Mouse (Mus musculus): ENCODE results near the gene Ttc9c. TPM values are rescaled to one million over a fixed set of nuclear protein-coding genes. Genes with fewer than 3 reads are reported as not detected.

Ttc9c gene
- polyA plus RNA-seq, 1 experiment from 2014 or later = 62.7 TPM

DNA sequence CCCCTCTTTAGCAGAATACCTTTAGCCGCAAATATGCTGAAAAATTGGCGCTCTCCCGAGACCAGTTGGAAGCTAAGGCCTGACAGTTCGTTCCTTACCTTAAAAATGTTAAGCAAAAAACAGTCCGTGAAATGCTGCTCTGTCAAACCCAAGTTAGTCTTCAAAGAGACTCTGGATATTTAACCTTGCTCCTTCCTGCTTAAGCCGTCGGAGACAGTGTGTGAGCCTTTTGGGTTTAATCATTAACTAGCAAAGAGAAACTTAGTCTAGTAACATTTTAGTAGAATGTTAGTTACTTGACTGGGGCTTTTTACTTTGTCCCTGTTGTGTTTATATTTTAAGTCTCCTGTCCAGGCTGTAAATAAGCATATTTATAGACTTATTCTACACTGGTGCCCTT, 2.0 kb upstream of the Ttc9c start:
- Histone ChIP-seq H3K9me3 (replicated peaks) (no peaks in the 10 kb centered on the region), H3K27me3 (no peaks in the 10 kb centered on the region), H3K27ac (peak overlapping the region; percentile 100), H3K36me3 (peaks cover 46% of the 10 kb centered on the region), H3K4me3 (replicated peaks) (peak overlapping the region; percentile 88), H3K9ac (peak overlapping the region; percentile 99), H3K4me1 (peaks cover 35% of the 10 kb centered on the region), H3K4me2 (peak overlapping the region; percentile 88)
- under 1% methylated on average over 7 of the region's 7 CpGs for WGBS
- no peak for ATAC-seq (replicated peaks; ENCODE audit: low FRiP score)

- peak; percentile 20 for ATAC-seq (replicated peaks; ENCODE audit: low FRiP score)
- H3K4me3 ChIP-seq (replicated peaks) = peak overlapping the region; percentile 88
- H3K27me3 ChIP-seq = no peaks in the 10 kb centered on the region
- peak overlapping the region; percentile 88 for H3K4me2 ChIP-seq
- peaks cover 42% of the 10 kb centered on the region for H3K4me1 ChIP-seq
- WGBS = under 1% methylated on average over 48 of the region's 48 CpGs
- H3K9ac ChIP-seq = peak overlapping the region; percentile 99
- peak overlapping the region; percentile 100 for H3K27ac ChIP-seq
- no peaks in the 10 kb centered on the region for H3K9me3 ChIP-seq (replicated peaks)
- H3K36me3 ChIP-seq = peaks cover 46% of the 10 kb centered on the region
Measured at GRCm38 (mm10) chr19:8820424-8820956, 1.4 kb upstream of the Ttc9c start.

DNA sequence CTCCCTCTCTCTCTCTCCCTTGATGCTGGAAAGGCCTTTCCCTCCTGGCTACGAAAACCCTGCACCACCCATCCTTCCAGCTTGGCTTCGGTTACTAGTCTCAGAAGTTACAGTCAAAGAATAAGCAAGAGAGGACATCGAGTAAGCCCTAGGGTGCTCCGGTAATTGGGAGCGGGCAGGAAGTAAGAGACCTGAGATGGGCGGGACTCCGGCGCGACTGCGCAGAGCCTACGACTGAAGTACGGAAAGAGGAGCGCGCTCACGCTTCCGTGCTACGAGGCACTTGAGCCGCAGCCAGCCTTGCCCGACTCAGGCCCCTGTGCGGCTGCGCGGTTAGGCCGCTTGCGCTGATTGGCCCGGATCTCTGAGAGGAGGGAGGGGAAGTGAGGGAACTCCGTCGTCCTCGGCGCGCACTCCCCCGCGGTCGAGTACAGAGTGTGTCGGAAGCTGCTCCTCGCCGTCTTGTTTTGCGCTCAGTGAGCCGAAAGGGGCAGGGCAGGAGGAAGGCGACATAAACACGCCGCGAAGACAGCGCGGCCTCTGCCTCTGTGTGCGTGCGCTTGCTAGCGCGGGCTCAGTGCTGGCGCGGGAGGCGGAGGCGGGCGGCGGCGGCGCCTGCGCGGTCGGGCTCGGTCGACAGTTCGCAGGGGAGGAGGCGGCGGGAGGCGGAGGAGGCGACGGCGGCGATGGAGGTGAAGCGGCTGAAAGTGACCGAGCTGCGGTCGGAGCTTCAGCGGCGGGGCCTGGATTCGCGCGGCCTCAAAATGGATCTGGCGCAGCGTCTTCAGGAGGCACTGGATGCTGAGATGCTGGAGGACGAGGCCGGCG, 677 bp upstream of the Ttc9c start, which contains the start of gene Hnrnpul2:
TSS of gene Hnrnpul2 (plus strand) at position 415 of the 828 bp plus-strand sequence.
- Histone ChIP-seq H3K9ac (peak within 1 kb of the TSS; percentile 99), H3K4me2 (peak within 1 kb of the TSS; percentile 88), H3K9me3 (replicated peaks) (no peaks in the 10 kb centered on the region), H3K27ac (peak within 1 kb of the TSS; percentile 100), H3K4me1 (peaks cover 44% of the 10 kb centered on the region), H3K36me3 (peaks cover 46% of the 10 kb centered on the region), H3K27me3 (no peaks in the 10 kb centered on the region), H3K4me3 (replicated peaks) (peak within 1 kb of the TSS; percentile 88)
- under 1% methylated on average over 83 of the region's 83 CpGs for WGBS
- peak; percentile 95 for ATAC-seq (replicated peaks; ENCODE audit: low FRiP score)

DNA sequence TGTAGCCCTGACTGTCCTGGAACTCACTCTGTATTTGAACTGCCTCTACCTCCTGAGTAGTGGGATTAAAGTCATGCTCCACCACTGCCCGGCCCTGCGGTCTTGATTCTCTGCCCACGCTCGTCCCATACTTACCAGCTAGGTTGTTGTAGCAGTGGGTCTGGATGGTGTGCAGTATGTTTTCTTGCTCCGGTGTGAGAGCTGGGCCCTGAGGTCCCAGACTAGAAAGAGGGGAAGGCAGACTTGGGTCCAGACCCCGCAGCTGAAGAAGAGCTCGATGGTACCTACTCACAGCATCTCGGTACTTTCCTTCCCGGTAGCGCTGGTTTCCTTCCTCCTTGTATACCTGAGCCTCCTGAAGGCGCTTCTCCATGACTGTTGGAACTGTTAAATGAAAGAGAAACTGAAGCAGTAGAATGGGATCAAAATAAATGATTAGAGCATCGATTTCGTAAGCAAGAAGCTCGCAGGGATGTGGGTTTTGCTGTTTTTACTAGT, 783 bp downstream of the Ttc9c start:
- Histone ChIP-seq H3K9ac (peak overlapping the region; percentile 82), H3K36me3 (peaks cover 45% of the 10 kb centered on the region), H3K4me3 (replicated peaks) (peak overlapping the region; percentile 88), H3K27me3 (no peaks in the 10 kb centered on the region), H3K4me1 (peaks cover 43% of the 10 kb centered on the region), H3K27ac (peak overlapping the region; percentile 100), H3K4me2 (peak overlapping the region; percentile 88), H3K9me3 (replicated peaks) (no peaks in the 10 kb centered on the region)
- WGBS = 19% methylated on average over 14 of the region's 14 CpGs
- no peak for ATAC-seq (replicated peaks; ENCODE audit: low FRiP score)

- Histone ChIP-seq H3K9me3 (replicated peaks) (no peaks in the 10 kb centered on the region), H3K4me3 (replicated peaks) (peak overlapping the region; percentile 17; the same call in 1 of the 2 replicates), H3K36me3 (peaks cover 50% of the 10 kb centered on the region), H3K27me3 (no peaks in the 10 kb centered on the region), H3K4me2 (peak overlapping the region; percentile 88), H3K4me1 (peaks cover 30% of the 10 kb centered on the region), H3K27ac (no peak overlapping the region), H3K9ac (peak overlapping the region; percentile 28; the same call in 1 of the 2 replicates)
- ATAC-seq (replicated peaks; ENCODE audit: low FRiP score) = no peak
- WGBS = 84% methylated on average over 3 of the region's 3 CpGs
Measured at GRCm38 (mm10) chr19:8817001-8817400, 2.1 kb downstream of the Ttc9c start.

DNA sequence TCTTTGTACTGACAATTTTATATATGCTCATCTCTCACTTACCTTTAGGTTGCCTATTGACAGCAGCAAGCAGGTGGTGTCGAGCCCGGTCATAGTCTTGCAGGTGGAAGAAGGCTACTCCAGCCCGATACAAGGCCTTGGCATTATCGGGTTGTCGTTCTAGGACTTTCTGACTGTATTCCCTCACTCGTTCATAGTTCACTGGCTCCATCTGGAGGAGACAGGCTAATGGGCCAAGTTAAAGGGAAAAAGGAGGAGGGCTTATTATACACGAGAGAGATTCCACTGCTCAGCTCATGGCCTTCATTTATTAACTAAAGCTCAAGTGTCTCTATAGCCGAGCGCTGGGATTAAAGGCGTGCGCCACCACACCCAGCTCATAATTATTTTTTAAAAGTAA, 3.3 kb downstream of the Ttc9c start:
- Histone ChIP-seq H3K4me3 (replicated peaks) (no peak overlapping the region), H3K36me3 (peaks cover 61% of the 10 kb centered on the region), H3K9ac (no peak overlapping the region), H3K4me2 (0 out of 2 replicates have a peak overlapping the region, but pooled peaks have one; percentile 27), H3K4me1 (peaks cover 27% of the 10 kb centered on the region), H3K9me3 (replicated peaks) (no peaks in the 10 kb centered on the region), H3K27me3 (no peaks in the 10 kb centered on the region), H3K27ac (peak overlapping the region; percentile 27; the same call in 1 of the 2 replicates)
- ATAC-seq (replicated peaks; ENCODE audit: low FRiP score) = no peak
- 61% methylated on average over 11 of the region's 11 CpGs for WGBS

- Histone ChIP-seq H3K27ac (no peak overlapping the region), H3K9me3 (replicated peaks) (no peaks in the 10 kb centered on the region), H3K4me3 (replicated peaks) (no peak overlapping the region), H3K27me3 (no peaks in the 10 kb centered on the region), H3K4me2 (no peak overlapping the region), H3K4me1 (peaks cover 20% of the 10 kb centered on the region), H3K9ac (no peak overlapping the region), H3K36me3 (peaks cover 78% of the 10 kb centered on the region)
- WGBS = 95% methylated on average over 5 of the region's 5 CpGs
- ATAC-seq (replicated peaks; ENCODE audit: low FRiP score) = no peak
Measured at GRCm38 (mm10) chr19:8806810-8807209, 12.3 kb downstream of the Ttc9c start.

DNA sequence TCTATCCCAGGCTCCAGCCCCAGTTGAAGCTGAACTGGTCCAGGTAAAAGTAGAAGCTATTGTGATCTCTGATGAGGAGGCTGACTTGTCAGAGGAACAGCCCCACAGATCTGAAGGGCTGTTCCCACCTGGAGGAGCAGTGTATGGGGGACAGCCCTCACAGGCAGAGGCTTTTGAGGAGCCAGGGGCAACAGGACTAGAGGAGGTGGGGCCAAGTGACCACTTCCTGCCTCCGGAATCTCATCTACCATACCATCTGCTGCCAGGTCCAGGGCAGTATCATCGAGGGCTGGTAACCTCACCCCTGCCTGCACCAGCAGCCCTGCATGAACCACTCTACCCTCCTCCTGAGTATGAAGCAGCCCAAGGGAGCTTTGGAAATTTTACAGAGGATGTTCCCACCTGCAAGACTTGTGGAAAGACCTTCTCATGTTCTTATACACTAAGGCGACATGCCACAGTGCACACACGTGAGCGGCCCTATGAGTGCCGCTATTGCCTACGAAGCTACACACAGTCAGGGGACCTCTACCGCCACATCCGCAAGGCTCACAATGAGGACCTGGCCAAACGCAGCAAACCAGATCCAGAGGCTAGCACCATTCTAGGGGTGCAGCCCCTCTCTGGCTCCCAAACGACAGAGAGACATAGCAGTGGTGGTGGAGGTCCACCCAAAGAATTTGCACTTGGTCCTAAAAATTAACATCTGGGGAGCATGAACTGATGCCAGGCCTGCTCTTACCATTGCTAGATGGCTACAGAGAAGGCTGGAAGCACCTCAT, 15.1 kb downstream of the Ttc9c start:
- WGBS = 90% methylated on average over 11 of the region's 11 CpGs
- no peak overlapping the region for H3K4me3 ChIP-seq (replicated peaks)
- no peaks in the 10 kb centered on the region for H3K9me3 ChIP-seq (replicated peaks)
- H3K36me3 ChIP-seq = peaks cover 56% of the 10 kb centered on the region
- no peak overlapping the region for H3K4me2 ChIP-seq
- no peak for ATAC-seq (replicated peaks; ENCODE audit: low FRiP score)
- no peak overlapping the region for H3K27ac ChIP-seq
- H3K27me3 ChIP-seq = no peaks in the 10 kb centered on the region
- no peak overlapping the region for H3K9ac ChIP-seq
- H3K4me1 ChIP-seq = peaks cover 23% of the 10 kb centered on the region

- WGBS = 87% methylated on average over 9 of the region's 9 CpGs
- peak overlapping the region; percentile 97 for H3K27ac ChIP-seq
Measured at GRCm38 (mm10) chr19:8803204-8803780, 15.8 kb downstream of the Ttc9c start.

GRCm38 (mm10) chr19:8802130-8802821, 16.9 kb downstream of the Ttc9c start, which contains the start of gene Zbtb3:
Gene Zbtb3, plus strand, starts transcription at chr19:8802555.
- H3K9me3 ChIP-seq (replicated peaks) = no peaks in the 10 kb centered on the region
- H3K27ac ChIP-seq = peak within 1 kb of the TSS; percentile 97
- H3K4me3 ChIP-seq (replicated peaks) = peak within 1 kb of the TSS; percentile 79
- peak within 1 kb of the TSS; percentile 60 for H3K9ac ChIP-seq
- no peaks in the 10 kb centered on the region for H3K27me3 ChIP-seq
- peak within 1 kb of the TSS; percentile 76 for H3K4me2 ChIP-seq
- H3K36me3 ChIP-seq = peaks cover 38% of the 10 kb centered on the region
- H3K4me1 ChIP-seq = peaks cover 29% of the 10 kb centered on the region
- ATAC-seq (replicated peaks; ENCODE audit: low FRiP score) = peak; percentile 97
- WGBS = under 1% methylated on average over 30 of the region's 30 CpGs

More at GRCm38 (mm10) chr19:8803204-8803780, 15.8 kb downstream of the Ttc9c start:
- H3K9me3 ChIP-seq (replicated peaks) = no peaks in the 10 kb centered on the region
- H3K27me3 ChIP-seq = no peaks in the 10 kb centered on the region
- ATAC-seq (replicated peaks; ENCODE audit: low FRiP score) = no peak
- no peak overlapping the region for H3K9ac ChIP-seq
- peak overlapping the region; percentile 79 for H3K4me3 ChIP-seq (replicated peaks)
- peaks cover 23% of the 10 kb centered on the region for H3K4me1 ChIP-seq
- peak overlapping the region; percentile 76 for H3K4me2 ChIP-seq
- H3K36me3 ChIP-seq = peaks cover 48% of the 10 kb centered on the region

DNA sequence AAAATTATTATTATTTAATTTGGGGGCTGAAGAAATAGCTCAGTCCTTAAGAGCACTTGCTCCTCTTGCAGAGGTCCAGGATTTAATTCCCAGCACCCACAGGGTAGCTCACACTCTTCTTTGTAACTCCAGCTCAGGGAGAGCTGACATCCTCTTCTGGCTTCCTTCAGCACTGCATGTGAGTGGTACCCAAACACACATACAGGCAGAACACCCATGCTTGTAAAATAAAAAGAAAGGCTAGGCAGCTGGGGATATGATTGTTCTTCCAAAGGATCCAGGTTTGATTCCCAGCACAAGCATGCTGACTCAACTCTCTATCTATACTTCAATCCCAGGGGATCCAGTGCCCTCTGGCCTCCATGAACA, 20.2 kb downstream of the Ttc9c start:
- no peak for ATAC-seq (replicated peaks; ENCODE audit: low FRiP score)
- peaks cover 31% of the 10 kb centered on the region for H3K36me3 ChIP-seq
- peak overlapping the region; percentile 86 for H3K4me3 ChIP-seq (replicated peaks)
- H3K27me3 ChIP-seq = no peaks in the 10 kb centered on the region
- peaks cover 31% of the 10 kb centered on the region for H3K4me1 ChIP-seq
- H3K4me2 ChIP-seq = peak overlapping the region; percentile 81
- H3K27ac ChIP-seq = peak overlapping the region; percentile 85; the same call in 1 of the 2 replicates
- H3K9me3 ChIP-seq (replicated peaks) = no peaks in the 10 kb centered on the region
- H3K9ac ChIP-seq = peak overlapping the region; percentile 85; the same call in 1 of the 2 replicates

All from kidney, embryonic 15.5 days (tissue).